Mouse (Mus musculus): ENCODE results near the gene Tbcel. TPM values are rescaled to one million over a fixed set of nuclear protein-coding genes. Genes with fewer than 3 reads are reported as not detected.

Tbcel gene
- polyA plus RNA-seq, 1 experiment from 2014 or later: 7.6 TPM

GRCm38 (mm10) chr9:42474244-42474643 is 33.4 kb downstream of the Tbcel start:
- no peak overlapping the region for H3K4me3 ChIP-seq (ENCODE audit: low read depth, low read length)
- DNase-seq: no peak
- TF ChIP-seq CTCF (IDR thresholded peaks at IDR 0.05; ENCODE audit: low read depth) (no peak), EP300 (IDR thresholded peaks at IDR 0.05; ENCODE audit: low read depth) (peak; percentile 63; the same call in 1 of the 2 replicates)
- H3K4me1 ChIP-seq (ENCODE audit: insufficient read depth): peaks cover 20% of the 10 kb centered on the region
- no peak overlapping the region for H3K4me2 ChIP-seq (ENCODE audit: low read depth, low read length)
- 47% methylated on average over 8 of the region's 8 CpGs for WGBS (ENCODE audit: insufficient replicate concordance)
- ATAC-seq: no peak; the same call in 1 of the 2 replicates
- no peak overlapping the region for H3K27ac ChIP-seq (ENCODE audit: low read depth)
- no peaks in the 10 kb centered on the region for H3K9me3 ChIP-seq (ENCODE audit: low read length)
- peaks cover 7% of the 10 kb centered on the region; the same call in 1 of the 2 replicates for H3K36me3 ChIP-seq (replicated peaks; ENCODE audit: insufficient read depth, low read length)
- no peak overlapping the region for H3K9ac ChIP-seq (replicated peaks)
- no peaks in the 10 kb centered on the region for H3K27me3 ChIP-seq (ENCODE audit: insufficient read depth, low read length)

GRCm38 (mm10) chr9:42471921-42472747 is 35.5 kb downstream of the Tbcel start:
- peak overlapping the region; percentile 83 for H3K9ac ChIP-seq (replicated peaks)
- no peaks in the 10 kb centered on the region for H3K9me3 ChIP-seq (ENCODE audit: low read length)
- H3K27ac ChIP-seq (ENCODE audit: low read depth): peak overlapping the region; percentile 84
- peaks cover 30% of the 10 kb centered on the region for H3K4me1 ChIP-seq (ENCODE audit: insufficient read depth)
- no peaks in the 10 kb centered on the region for H3K27me3 ChIP-seq (ENCODE audit: insufficient read depth, low read length)
- WGBS (ENCODE audit: insufficient replicate concordance): 11% methylated on average over 42 of the region's 49 CpGs
- H3K4me3 ChIP-seq (ENCODE audit: low read depth, low read length): peak overlapping the region; percentile 81
- peaks cover 7% of the 10 kb centered on the region; the same call in 1 of the 2 replicates for H3K36me3 ChIP-seq (replicated peaks; ENCODE audit: insufficient read depth, low read length)
- H3K4me2 ChIP-seq (ENCODE audit: low read depth, low read length): peak overlapping the region; percentile 83
- no peak for TF ChIP-seq CTCF (IDR thresholded peaks at IDR 0.05; ENCODE audit: low read depth)
- no peak for TF ChIP-seq EP300 (IDR thresholded peaks at IDR 0.05; ENCODE audit: low read depth)
- DNase-seq (peak; percentile 93), ATAC-seq (peak; percentile 95)

GRCm38 (mm10) chr9:42471214-42471613 is 36.4 kb downstream of the Tbcel start:
- ATAC-seq: peak; percentile 44
- H3K4me1 ChIP-seq (ENCODE audit: insufficient read depth): peaks cover 33% of the 10 kb centered on the region

GRCm38 (mm10) chr9:42469323-42469722 is 38.3 kb downstream of the Tbcel start:
- TF ChIP-seq EP300 (IDR thresholded peaks at IDR 0.05; ENCODE audit: low read depth) (no peak), CTCF (IDR thresholded peaks at IDR 0.05; ENCODE audit: low read depth) (no peak)
- DNase-seq (no peak), ATAC-seq (no peak)
- Histone ChIP-seq H3K4me1 (ENCODE audit: insufficient read depth) (peaks cover 40% of the 10 kb centered on the region), H3K4me2 (ENCODE audit: low read depth, low read length) (no peak overlapping the region), H3K9me3 (ENCODE audit: low read length) (no peaks in the 10 kb centered on the region), H3K27me3 (ENCODE audit: insufficient read depth, low read length) (no peaks in the 10 kb centered on the region), H3K27ac (ENCODE audit: low read depth) (no peak overlapping the region), H3K36me3 (replicated peaks; ENCODE audit: insufficient read depth, low read length) (peaks cover 7% of the 10 kb centered on the region; the same call in 1 of the 2 replicates), H3K4me3 (ENCODE audit: low read depth, low read length) (no peak overlapping the region), H3K9ac (replicated peaks) (no peak overlapping the region)
- WGBS (ENCODE audit: insufficient replicate concordance): 87% methylated on average over 15 of the region's 15 CpGs

More at GRCm38 (mm10) chr9:42471214-42471613, 36.4 kb downstream of the Tbcel start:
- peaks cover 7% of the 10 kb centered on the region; the same call in 1 of the 2 replicates for H3K36me3 ChIP-seq (replicated peaks; ENCODE audit: insufficient read depth, low read length)
- H3K9me3 ChIP-seq (ENCODE audit: low read length): no peaks in the 10 kb centered on the region
- H3K27me3 ChIP-seq (ENCODE audit: insufficient read depth, low read length): no peaks in the 10 kb centered on the region
- H3K4me2 ChIP-seq (ENCODE audit: low read depth, low read length): peak overlapping the region; percentile 83
- TF ChIP-seq EP300 (IDR thresholded peaks at IDR 0.05; ENCODE audit: low read depth): no peak
- TF ChIP-seq CTCF (IDR thresholded peaks at IDR 0.05; ENCODE audit: low read depth): no peak
- peak overlapping the region; percentile 83 for H3K9ac ChIP-seq (replicated peaks)
- peak; percentile 38 for DNase-seq
- H3K27ac ChIP-seq (ENCODE audit: low read depth): peak overlapping the region; percentile 84
- peak overlapping the region; percentile 81 for H3K4me3 ChIP-seq (ENCODE audit: low read depth, low read length)
- 40% methylated on average over 4 of the region's 4 CpGs for WGBS (ENCODE audit: insufficient replicate concordance)

GRCm38 (mm10) chr9:42468360-42468759 is 39.2 kb downstream of the Tbcel start:
- Histone ChIP-seq H3K9me3 (ENCODE audit: low read length) (no peaks in the 10 kb centered on the region), H3K4me1 (ENCODE audit: insufficient read depth) (peaks cover 48% of the 10 kb centered on the region), H3K9ac (replicated peaks) (no peak overlapping the region), H3K4me3 (ENCODE audit: low read depth, low read length) (no peak overlapping the region), H3K4me2 (ENCODE audit: low read depth, low read length) (no peak overlapping the region), H3K27ac (ENCODE audit: low read depth) (no peak overlapping the region), H3K27me3 (ENCODE audit: insufficient read depth, low read length) (no peaks in the 10 kb centered on the region), H3K36me3 (replicated peaks; ENCODE audit: insufficient read depth, low read length) (peaks cover 7% of the 10 kb centered on the region; the same call in 1 of the 2 replicates)
- TF ChIP-seq CTCF (IDR thresholded peaks at IDR 0.05; ENCODE audit: low read depth): no peak
- TF ChIP-seq EP300 (IDR thresholded peaks at IDR 0.05; ENCODE audit: low read depth): no peak
- 64% methylated on average over 5 of the region's 5 CpGs for WGBS (ENCODE audit: insufficient replicate concordance)
- no peak for DNase-seq
- ATAC-seq: no peak

DNA sequence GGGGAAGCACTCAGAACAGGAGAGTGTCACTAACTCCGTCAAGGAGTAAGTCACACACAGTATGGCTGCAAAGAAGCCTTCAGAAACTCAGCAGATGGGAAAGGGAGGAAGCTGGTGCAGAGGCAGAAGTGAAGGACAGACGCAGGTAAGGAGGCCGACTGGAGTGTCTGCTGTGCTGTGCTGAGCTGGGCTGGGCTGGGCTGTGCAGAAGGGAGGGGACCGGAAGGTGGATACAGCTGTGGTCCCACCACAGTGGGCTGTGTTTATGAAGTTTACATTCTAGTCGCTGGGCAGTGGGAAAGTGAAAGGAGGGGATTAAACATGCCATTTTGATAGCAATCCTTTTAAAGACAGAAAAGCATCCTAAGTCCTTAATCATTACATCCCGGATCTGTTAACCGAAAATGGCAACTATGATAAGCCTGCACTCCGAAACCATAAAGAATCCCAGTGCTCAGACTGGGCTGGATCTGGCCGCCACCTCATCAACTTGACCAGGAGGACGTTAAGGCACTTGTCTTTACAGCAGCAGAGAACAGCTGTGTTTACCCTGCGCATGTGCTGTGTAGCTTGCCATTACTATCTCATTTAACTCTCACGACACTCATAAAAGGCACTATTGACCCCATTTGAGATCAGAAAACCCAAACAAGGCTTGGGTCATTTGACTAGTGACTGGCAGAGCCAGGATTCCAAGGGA is 40.3 kb downstream of the Tbcel start:
- no peak for DNase-seq
- H3K4me1 ChIP-seq (ENCODE audit: insufficient read depth): peaks cover 54% of the 10 kb centered on the region

More for the DNA sequence above, 40.3 kb downstream of the Tbcel start:
- no peak for ATAC-seq
- peaks cover 7% of the 10 kb centered on the region; the same call in 1 of the 2 replicates for H3K36me3 ChIP-seq (replicated peaks; ENCODE audit: insufficient read depth, low read length)
- no peak overlapping the region for H3K4me2 ChIP-seq (ENCODE audit: low read depth, low read length)
- H3K9ac ChIP-seq (replicated peaks): no peak overlapping the region
- no peak overlapping the region for H3K27ac ChIP-seq (ENCODE audit: low read depth)
- no peaks in the 10 kb centered on the region for H3K27me3 ChIP-seq (ENCODE audit: insufficient read depth, low read length)
- no peak overlapping the region for H3K4me3 ChIP-seq (ENCODE audit: low read depth, low read length)
- no peaks in the 10 kb centered on the region for H3K9me3 ChIP-seq (ENCODE audit: low read length)
- TF ChIP-seq CTCF (IDR thresholded peaks at IDR 0.05; ENCODE audit: low read depth) (no peak), EP300 (IDR thresholded peaks at IDR 0.05; ENCODE audit: low read depth) (no peak)
- 70% methylated on average over 12 of the region's 12 CpGs for WGBS (ENCODE audit: insufficient replicate concordance)

Measured in liver, postnatal 0 days (tissue).